12 mouse cellular contexts compared by ENCODE assay signal in the genomic region with DNA sequence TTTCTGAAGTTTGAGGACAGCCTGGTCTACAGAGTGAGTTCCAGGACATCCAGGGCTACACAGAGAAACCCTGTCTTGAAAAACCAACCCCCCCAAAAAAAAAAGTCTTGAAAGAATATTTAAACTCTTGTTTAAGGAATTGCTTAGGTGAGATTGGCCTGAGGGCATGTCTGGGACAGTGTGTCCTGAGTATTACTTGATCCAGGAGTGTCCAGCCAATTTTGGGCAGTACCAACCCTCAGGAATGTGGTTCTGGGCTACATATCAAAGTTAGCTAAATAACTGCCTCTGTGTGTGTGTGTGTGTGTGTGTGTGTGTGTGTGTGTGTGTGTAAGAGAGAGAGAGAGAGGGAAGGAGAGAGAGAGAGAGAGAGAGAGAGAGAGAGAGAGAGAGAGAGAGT. TPM values are rescaled to one million over a fixed set of nuclear protein-coding genes. Genes with fewer than 3 reads are reported as not detected.
"Had no signal": no experiment of that assay in that cellular context is flagged by ENCODE, and none has a peak within 500 bp of the region (broad histone marks: within the 10 kb centered on the region; RNA-seq: fewer than 3 reads in every experiment).

No protein-coding gene starts in this region.

RNA-seq across cellular contexts. Expression of a gene that starts 6.7 kb away (rescaled TPM):
- total RNA-seq: layer of hippocampus, adult 18-20 months; layer of hippocampus, postnatal 36 days; megakaryocyte, adult 5-6 weeks had no signal
- polyA plus RNA-seq: inflammation-experienced regulatory T-cells, adult 6 months; limb, embryonic 11.5 days; limb, embryonic 15.5 days; liver, embryonic 13.5 days; liver, postnatal 0 days; midbrain, embryonic 10.5 days; myocyte; neural tube, embryonic 11.5 days; stomach, postnatal 0 days had no signal
